Mouse (Mus musculus) ovary, postnatal 10 days (tissue): ENCODE measurements at regions not wholly inside any gene's neighbourhood (a gene's known extent, or its start where the extent isn't known, plus 50 kb on each side); places are given as distances from the start of the nearest gene placed in this dataset.

Experiments
- DNase-seq: peaks from one replicate; pipeline ENCODE4 v3.0.0; 2022; ENCODE audit warnings: low spot score

DNA sequence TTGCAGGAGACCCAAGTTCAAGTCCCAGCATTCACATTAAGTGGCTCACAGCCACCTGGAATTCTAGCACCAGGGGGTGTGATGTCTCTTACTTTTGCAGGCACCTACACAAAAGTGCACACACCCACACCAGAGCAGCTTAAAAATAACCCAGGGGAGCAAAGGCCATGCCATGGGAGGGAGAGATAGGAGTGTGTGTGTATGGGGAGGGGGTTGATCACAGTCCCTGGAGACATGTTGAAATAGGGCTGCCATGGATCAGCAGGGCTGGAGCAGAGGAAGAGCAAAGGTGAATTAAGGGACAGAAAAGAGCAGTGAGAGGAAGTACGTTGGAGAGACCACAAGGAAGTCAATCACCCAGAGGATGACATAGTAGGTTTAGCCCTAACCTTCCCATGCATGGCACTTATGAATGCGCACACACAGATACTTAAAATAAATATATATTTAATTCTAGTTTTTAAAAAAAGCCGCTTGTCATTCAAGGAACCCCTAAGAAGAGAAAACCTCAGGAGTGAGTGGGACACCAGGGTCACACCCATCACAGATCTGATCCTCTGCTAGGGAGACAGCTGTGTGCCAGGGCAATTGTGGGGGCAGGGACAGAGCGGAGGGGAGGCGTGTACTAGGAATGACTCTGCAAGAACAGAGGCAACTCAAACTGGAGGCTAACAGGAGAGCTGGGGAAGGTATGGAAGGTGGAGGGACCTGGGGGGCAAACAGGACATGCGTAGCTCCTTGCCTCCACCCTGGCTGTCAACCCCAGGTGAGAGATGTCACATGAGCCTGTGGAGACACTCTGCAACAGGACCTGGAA, 189.5 kb upstream of the Rybp start:
- no peak for DNase-seq

DNA sequence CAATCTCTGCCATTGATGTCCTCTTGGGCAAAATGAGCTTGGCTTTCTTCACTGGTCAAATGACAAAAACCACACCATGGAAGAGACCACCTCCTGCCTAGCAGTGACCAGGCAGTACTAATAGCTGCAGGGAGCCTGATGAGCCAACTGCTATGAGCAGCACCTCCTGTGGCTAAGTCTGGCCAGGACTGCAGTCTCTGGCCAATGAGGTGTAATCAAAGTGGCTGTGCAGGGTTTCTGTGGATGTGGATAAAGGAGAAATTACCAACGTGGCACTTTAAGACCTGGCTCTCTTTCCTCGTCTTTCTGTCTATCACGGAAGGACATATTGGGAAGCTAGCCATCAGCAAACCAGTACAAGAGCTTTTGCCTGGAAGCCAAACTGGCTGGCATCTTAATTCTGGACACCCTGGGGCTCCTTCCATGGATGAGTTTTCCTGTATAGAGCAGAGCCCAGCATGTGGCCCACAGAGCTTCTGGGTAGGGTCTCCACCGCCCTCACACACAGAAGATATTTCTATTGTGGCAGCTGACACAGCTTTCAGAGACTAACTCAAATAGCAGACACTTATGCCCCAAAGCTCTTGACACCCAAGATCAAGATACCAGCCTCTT, 188.2 kb upstream of the Rybp start:
- no peak for DNase-seq

DNA sequence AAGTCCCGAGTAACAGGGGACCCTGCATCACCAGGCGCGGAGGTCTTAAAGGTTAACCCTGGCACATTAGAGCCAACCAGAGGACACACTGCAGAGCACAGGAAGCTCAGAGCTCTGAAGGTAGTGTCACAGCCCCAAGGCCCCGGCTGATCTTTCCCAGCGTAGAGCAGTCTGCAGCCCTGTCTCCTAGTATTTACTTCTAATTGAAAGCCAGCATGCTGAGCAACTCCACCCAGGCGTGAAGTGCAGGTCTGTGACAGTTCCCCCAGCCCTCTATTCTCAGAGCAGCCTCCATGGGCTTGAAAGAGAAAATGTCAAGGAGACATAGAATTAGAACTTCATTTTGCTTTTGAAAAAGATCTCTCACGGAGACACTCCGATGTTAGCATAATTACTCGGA, 187.0 kb upstream of the Rybp start:
- DNase-seq = no peak

GRCm38 (mm10) chr6:100470071-100470470, 182.8 kb upstream of the Rybp start:
- no peak for DNase-seq

DNA sequence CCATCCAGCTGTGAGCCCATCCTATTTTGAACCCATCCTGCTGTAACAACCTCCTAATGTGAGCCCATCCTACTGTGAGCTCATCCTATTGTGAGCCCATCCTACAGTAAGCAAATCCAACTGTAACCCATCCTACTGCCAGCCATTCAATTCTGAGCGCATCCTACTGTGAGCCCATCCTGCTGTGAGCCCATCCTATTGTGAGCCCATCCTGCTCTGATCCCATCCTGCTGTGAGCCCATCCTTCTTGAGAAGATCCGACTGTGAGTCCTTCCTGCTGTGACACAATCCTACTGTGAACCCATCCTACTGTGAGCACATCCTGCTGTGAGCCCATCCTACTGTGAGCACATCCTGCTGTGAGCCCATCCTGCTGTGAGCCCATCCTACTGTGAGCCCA, 175.5 kb upstream of the Rybp start:
- no peak for DNase-seq

- DNase-seq = no peak
Measured at GRCm38 (mm10) chr6:100453401-100453800, 166.1 kb upstream of the Rybp start.

- DNase-seq = no peak
Measured at GRCm38 (mm10) chr6:100452097-100453002, 165.1 kb upstream of the Rybp start.

GRCm38 (mm10) chr6:100450108-100450507, 162.8 kb upstream of the Rybp start:
- DNase-seq = no peak

GRCm38 (mm10) chr6:100449087-100449486, 161.8 kb upstream of the Rybp start:
- no peak for DNase-seq

- no peak for DNase-seq
Measured at GRCm38 (mm10) chr6:100447211-100447610, 159.9 kb upstream of the Rybp start.

DNA sequence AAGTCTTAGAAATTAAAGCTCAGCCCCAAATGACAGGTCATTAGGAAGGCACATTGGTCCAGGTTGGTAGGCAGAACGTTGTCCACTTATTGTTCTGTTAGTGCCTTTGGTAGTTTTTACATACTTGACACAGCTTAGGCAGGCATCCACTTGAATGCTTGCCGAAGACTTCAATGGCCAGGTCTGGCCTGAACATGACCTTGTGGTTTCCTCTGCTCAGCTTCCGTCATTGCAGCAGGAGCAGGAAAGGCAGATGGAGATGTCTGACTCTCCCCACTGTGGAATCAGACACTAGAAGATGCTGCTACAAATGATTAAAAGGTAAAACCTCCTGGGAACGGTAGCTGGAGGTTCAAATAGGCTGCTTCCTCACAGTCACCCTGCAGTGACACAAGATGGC, 159.5 kb upstream of the Rybp start:
- DNase-seq = no peak

DNA sequence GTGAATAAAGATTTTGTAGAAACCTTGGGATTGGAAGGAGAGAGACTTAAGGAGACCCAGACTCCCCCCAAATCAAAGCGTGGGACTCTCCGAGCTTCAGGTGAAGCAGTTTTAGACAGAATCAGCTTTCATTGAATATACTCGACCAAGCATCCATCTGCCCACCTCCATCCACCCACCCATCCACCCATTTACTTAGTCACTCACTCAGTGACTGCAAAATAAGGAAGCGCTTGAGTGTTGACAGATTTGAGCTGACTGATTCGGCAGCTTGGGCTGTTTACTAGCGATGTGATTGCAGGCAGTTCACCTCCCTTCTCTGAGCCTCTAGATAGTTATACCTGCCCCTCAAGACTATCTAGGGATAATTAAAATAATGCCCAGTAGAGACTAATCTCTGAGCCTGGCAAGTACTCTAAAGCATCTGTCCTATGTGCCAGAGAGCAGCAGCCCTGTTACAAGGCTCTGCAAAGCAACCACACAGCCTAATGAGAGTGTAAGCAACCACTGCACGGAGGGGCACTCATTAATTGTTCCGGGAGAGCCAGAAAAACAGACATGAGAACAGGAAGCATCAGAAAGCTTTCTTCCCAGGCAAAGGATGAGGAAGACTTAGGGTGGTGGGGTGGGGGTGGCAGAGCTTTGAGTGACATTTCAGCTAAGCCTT, 151.9 kb upstream of the Rybp start:
- DNase-seq = no peak

DNA sequence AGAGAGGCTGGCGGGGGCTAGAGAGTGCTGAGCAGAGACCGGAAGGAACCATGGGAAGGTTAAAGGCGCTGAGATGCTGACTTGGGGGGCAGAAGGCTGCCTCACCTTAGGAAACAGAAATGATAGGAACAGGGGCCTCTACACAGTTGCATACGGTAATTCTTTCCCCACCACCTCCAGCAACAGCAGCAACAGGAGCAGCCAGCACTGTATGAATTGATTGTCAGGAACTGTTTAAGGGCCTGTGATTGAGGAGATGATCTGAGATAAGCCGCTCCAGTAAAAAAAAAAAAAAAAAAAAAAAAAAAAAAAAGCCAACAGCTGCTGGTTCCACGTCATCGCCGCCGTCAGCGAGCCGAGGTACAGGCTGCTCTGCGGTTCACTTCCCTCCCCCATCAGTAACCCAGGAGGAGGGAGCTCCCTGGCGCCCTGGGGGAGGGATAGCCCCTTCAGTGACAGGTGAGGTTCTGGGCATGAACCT, 151.3 kb upstream of the Rybp start:
- DNase-seq = no peak

- DNase-seq = no peak
Measured at GRCm38 (mm10) chr6:100437980-100438379, 150.7 kb upstream of the Rybp start.

- no peak for DNase-seq
Measured at GRCm38 (mm10) chr6:100436507-100436906, 149.2 kb upstream of the Rybp start.

DNA sequence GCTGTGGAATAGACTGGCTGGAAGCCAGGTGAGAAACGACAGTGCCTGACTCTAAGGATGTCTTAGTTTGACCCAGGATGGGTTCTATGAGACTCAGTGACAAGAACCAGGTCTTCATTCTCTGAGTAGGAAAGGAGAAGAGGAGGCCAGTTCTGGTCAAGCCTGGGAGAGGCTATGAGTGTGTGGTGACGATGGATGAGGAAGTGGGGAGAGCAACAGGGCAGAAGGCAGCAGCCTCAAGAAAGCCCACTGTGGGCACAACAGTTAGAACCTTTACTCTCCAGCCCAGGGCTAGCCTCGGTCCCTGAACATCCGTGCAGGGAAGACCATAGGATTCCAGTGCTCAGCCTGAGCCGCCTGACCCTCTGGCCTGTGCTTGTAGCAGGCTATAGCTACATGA, 147.9 kb upstream of the Rybp start:
- DNase-seq = no peak

DNA sequence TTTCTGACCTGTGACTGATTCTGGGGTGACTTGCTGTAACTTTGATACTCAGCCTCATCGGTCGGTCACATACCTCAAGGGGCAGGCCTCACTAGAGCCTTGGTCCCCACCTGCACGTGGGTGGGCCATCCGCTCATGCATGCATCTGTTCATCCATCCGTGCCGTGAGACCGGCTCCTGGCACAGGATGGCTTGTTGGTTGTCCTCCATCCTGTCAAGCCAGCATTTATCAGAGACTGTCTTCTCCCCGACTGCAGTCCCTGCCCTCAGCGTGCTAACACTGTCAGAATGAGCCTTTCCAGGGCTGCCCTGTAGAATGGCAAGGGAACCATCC, 146.2 kb upstream of the Rybp start:
- DNase-seq = no peak

DNA sequence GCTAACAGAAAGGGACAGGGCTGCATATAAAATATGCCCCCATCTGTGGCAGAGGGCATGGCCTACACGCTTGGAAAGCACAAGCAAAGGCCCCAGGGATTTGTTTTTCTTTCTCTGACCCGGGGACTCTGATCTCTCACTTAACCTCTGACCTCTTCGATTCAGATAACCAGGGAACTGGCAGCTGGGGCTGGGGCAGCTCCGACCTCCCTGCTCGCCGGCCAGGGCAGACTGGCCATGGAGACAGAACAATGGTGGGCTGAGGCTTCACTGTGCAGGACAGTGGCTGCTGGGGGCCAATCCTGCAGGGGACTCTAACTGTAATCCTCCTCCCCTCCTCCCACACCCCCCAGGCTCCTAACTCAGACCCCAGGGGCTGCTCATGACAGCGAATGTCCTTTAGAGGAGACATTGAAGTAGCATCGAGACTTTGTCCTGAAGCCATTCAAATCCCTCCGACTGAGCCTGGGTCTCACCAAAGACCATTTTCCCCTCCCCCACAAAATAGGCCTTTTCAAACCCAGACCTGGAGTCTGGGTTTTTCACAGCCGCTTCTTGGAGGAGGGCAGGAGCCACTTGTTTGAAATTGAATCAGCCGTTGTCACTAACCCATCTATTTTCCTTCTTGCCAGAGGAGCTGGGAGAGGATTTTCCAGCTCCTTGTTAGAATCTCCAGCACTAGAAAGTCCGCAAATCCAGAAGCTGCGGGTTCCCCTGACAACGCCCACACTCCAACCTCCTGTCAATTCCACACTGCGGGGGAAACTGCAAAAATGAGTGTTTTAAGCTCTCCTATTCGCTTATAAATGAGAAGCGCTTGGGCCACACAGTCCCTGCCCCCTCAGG, 145.6 kb upstream of the Rybp start:
- DNase-seq = no peak

DNA sequence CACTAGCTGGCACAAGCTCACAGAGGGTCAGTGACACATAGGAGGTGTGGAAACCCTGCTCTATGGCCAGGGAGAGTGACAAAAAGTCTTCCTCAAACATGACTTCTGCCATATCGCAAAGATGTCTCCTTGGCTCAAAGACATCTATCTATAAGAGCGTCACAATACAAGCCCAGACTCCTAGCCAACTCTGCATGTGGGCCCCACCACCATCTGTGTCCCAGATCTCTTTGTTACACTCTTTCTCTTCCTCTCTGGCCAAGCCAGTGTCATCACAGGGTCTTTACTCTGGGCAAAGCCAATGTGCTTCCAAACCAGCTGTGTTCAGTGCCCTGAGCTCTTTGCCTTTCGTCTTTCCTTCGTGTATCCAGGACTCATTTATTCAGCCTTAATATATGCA, 143.0 kb upstream of the Rybp start:
- no peak for DNase-seq

GRCm38 (mm10) chr6:100429511-100429910, 142.2 kb upstream of the Rybp start:
- no peak for DNase-seq

GRCm38 (mm10) chr6:100428759-100429158, 141.5 kb upstream of the Rybp start:
- DNase-seq = no peak
